Mouse (Mus musculus) gastrocnemius, postnatal 36 days (tissue): ENCODE measurements at regions not wholly inside any gene's neighbourhood (a gene's known extent, or its start where the extent isn't known, plus 50 kb on each side); places are given as distances from the start of the nearest gene placed in this dataset.
"Not testable (repeated sequence)": the region's sequence is repeated elsewhere in the genome, so short reads cannot be mapped to it uniquely, and the experiment has no call there.

Source experiments
- DNase-seq, 2 experiments: peaks; one replicate each; pipeline ENCODE4 v3.0.0; 2022
- intact Hi-C: fragments of 180-260 bp; cut with DNase I; formaldehyde crosslinking; loops from one replicate; pipeline ENCODE4 v1.15.1; 2025

DNA sequence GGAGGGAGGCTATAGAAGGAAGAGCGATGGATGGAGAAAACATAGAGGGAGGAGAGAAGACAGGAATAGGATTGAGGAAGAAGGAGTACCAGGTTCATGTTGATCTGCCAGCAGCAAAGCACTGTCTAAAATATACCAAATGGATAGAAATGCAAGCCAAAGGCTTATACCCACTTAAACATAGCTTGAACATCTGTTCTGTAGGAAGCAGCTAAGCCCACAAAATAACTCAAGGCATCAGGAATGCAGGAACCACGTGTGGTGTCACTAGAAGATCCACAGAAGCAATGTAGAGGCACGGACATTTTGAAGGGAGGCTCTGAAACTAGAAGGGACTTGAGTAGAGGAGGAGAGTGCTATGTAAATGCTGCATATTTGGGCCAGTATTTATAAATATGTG is 78.9 kb downstream of the Smgc start:
- intact Hi-C loops = no loop called here
- no peak for DNase-seq

DNA sequence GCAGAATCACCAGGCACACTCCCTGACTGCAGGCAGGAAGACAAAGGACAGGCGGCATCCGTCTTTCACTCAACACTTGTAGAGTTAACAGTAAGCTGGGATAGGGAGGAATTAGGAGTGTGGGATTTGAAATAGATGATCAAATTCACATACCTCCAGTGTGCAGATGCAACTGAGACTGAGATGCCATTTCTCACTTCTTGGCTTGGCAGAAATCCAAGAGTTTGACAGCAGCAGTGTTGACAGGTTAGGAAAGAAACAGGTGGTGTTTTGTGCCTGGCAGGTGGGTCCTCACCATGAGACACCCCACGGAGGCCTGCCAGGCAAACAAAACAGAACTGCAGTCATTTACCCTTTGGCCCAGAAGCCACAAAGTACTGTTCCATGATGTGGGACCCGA is 79.8 kb downstream of the Smgc start:
- intact Hi-C loops = no loop called here

GRCm38 (mm10) chr15:91924542-91924941 is 86.5 kb downstream of the Smgc start:
- no peak for DNase-seq
- intact Hi-C loops = no loop called here

More for the DNA sequence above, 79.8 kb downstream of the Smgc start:
- DNase-seq = no peak

DNA sequence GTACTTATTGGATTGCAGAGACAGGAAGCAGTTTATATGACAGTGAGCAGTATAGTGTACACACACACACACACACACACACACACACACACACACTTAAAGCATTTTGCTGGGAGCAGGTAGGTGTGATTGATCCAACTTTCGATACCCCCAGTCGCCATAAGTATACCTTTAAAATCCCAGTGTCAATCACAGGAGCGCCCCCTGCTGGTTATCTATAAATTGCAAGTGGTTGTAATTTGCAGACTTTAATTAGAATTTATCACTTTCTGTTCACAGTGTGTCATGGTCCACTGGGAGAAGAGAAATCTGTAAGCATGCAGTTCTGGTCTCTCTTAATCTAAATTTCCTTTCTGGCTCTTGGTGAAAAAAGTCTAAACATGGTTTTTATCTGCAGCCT is 89.4 kb downstream of the Smgc start:
- intact Hi-C loops = no loop called here
- DNase-seq = no peak

DNA sequence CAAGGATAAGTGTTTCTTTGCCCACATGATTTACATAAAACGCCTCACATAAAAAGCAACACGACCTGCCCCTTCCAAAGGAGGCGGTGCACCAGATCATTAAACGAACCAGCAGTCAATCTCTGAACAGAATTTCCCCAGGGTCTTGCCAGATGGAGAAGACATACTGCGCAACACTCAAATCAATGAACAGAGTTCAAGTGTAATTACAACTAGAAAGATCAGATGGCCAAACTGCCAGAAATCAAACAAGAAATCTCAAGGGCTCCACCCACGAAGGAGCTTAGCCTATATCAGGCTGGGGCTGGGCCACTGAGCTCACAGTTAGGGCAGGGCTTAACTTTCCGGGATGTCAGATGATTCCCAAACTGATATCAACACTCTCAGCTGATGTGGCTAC is 90.4 kb downstream of the Smgc start:
- DNase-seq = no peak
- intact Hi-C loops = no loop called here

- intact Hi-C loops = no loop called here
- DNase-seq = no peak
These were observed 93.7 kb upstream of the Cntn1 start for GRCm38 (mm10) chr15:91957273-91957672.

DNA sequence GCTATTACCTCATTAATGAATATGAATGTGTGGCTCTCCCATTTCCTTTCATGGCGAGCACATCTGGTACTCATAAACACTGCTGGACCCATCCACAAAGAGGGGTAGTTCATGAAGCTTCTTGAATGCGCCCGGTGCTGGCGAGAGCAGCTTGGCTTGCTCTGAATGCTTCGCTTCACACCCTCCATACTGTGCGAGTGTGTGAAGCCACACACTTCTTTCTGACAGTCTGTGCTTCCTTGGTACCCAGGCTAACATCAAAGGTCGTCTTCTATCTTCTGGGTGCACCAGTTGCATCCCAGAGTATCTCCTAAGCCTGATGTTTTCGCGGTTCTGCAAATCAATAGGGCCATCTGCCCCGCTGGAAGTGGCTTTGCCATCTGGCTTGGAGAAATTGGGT is 85.8 kb upstream of the Cntn1 start:
- intact Hi-C loops = no loop called here
- DNase-seq = no peak

GRCm38 (mm10) chr15:91969378-91969777 is 81.6 kb upstream of the Cntn1 start:
- peak; percentile 10 to 27 for DNase-seq

DNA sequence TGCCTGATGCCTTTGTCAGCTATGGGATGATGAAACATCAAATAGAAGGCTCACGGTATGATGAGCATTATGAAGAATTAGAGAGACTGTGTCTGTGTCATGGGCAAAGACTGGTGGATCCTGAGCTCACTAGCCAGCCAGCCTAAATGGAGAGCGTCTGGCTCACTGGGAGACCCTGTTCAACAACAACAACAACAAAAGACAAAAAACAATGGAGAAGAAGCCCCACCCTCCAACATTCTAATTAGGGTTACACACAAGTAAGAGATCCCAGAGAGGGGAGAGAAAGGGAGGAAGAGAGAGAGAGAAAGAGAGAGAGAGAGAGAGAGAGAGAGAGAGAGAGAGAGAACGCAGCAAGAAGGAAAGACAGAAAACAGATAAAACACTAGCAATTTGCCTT is 79.6 kb upstream of the Cntn1 start:
- DNase-seq = no peak
- intact Hi-C loops = no loop called here

More at GRCm38 (mm10) chr15:91969378-91969777, 81.6 kb upstream of the Cntn1 start:
- intact Hi-C loops = loop anchor here (2.0 kb wide), 1 partner anchor 261 kb away; no protein-coding TSS in a partner anchor

- DNase-seq = no peak
- intact Hi-C loops = no loop called here
These were observed 79.1 kb upstream of the Cntn1 start for GRCm38 (mm10) chr15:91971846-91972245.

GRCm38 (mm10) chr15:91975606-91976005 is 75.4 kb upstream of the Cntn1 start:
- intact Hi-C loops = no loop called here

GRCm38 (mm10) chr15:91983186-91983585 is 67.8 kb upstream of the Cntn1 start:
- DNase-seq, intact Hi-C loops: not testable (repeated sequence)

More at GRCm38 (mm10) chr15:91975606-91976005, 75.4 kb upstream of the Cntn1 start:
- no peak for DNase-seq

- DNase-seq = no peak
- intact Hi-C loops = no loop called here
These were observed 50.9 kb upstream of the Cntn1 start for GRCm38 (mm10) chr15:92000086-92000485.
